Mouse (Mus musculus): ENCODE data around the gene Plin1. TPM values are rescaled to one million over a fixed set of nuclear protein-coding genes. Genes with fewer than 3 reads are reported as not detected.

Gene Plin1
- polyA plus RNA-seq, 1 experiment: not detected

DNA sequence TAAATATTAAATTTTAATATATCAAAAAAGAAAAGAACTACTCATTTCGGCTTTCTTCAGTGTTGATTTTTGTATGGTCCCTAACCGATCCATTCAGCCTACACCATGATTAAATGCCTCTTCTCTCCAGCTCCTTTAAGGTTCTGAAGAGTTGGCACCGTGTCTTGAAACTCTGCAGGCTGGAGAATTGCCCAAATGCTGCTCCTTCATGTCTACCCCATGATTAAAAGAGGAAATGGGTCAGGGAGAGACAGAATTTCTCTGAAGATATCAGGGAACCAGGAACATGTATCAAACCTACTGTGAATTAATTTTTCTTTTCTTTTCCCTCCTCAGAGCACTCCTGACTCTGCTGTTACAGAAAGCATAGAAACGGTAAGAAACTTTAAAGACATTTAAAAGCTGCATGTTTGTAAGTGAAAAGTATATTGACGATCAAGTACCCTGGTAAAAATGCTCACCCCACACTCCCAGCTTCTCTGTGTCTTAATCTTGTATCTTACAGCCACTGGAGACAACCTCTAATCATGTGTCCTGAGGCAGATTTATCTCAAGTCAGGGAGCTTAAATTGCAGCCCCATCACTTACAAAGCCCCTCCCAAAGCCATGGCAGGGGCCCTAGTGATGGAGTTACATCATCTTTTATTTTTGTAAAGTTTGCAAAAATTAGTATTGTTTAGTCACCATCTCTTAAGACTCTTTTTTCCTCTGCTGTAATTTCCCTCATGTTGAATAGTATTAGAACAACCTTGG lies 28.6 kb upstream of the Plin1 start:
- peaks cover 5% of the 10 kb centered on the region for H3K4me1 ChIP-seq
- TF ChIP-seq GATA1 (IDR thresholded peaks at IDR 0.05; ENCODE audit: borderline replicate concordance, low read length): no peak
- TF ChIP-seq FLI1 (IDR thresholded peaks at IDR 0.05; ENCODE audit: low read length): no peak
- no peaks in the 10 kb centered on the region for H3K36me3 ChIP-seq (replicated peaks; ENCODE audit: low read length)
- 0 out of 2 replicates have a peak, but pooled peaks cover 4% of the 10 kb centered on the region for H3K9me3 ChIP-seq
- no peak overlapping the region for H3K4me3 ChIP-seq (replicated peaks)
- peaks cover 32% of the 10 kb centered on the region for H3K27me3 ChIP-seq (replicated peaks)

DNA sequence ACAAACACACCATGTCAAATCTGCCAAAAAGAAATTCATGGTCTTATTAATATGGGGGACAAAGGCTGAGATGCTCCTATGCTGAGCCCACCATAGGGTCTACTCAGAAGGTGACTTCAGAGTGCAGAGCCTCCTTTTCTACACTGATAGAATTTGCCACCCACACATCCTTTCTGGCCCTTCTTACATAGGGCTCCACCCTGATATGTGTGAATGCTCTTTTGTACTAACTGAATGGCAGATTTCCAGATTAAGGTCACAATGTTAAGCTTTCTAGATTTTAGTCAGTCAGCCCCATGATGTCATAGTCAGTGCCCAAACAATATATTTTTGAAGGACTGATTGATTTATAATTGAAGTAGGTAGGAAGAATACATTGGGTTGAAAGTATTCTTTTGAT lies 27.1 kb upstream of the Plin1 start:
- Histone ChIP-seq H3K9me3 (no peaks in the 10 kb centered on the region), H3K36me3 (replicated peaks; ENCODE audit: low read length) (no peaks in the 10 kb centered on the region), H3K4me1 (peaks cover 5% of the 10 kb centered on the region), H3K4me3 (replicated peaks) (no peak overlapping the region), H3K27me3 (replicated peaks) (peaks cover 34% of the 10 kb centered on the region)
- TF ChIP-seq FLI1 (IDR thresholded peaks at IDR 0.05; ENCODE audit: low read length) (no peak), GATA1 (IDR thresholded peaks at IDR 0.05; ENCODE audit: borderline replicate concordance, low read length) (no peak)

DNA sequence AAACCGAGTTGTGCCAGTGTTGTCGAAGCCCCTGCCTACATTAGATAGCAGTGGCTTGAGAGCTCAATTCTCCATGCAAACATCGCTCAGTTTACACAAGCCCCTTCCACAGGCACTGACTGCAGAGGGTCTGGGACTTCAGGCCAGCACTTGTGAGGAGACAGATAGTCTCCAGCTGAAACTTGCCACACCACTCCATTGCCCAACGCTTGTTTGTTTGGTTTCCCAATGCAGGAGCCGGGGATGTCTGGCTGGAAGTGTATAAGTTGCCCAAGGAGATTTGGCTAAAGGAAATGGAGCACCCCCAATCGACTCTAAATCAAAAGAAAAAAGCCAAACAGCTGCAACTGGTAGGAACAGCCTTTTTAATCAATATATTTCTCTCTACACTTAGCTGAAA lies 25.5 kb upstream of the Plin1 start:
- Histone ChIP-seq H3K9me3 (0 out of 2 replicates have a peak, but pooled peaks cover 3% of the 10 kb centered on the region), H3K27me3 (replicated peaks) (peaks cover 37% of the 10 kb centered on the region), H3K4me3 (replicated peaks) (no peak overlapping the region), H3K4me1 (peaks cover 5% of the 10 kb centered on the region), H3K36me3 (replicated peaks; ENCODE audit: low read length) (no peaks in the 10 kb centered on the region)
- no peak for TF ChIP-seq FLI1 (IDR thresholded peaks at IDR 0.05; ENCODE audit: low read length)

DNA sequence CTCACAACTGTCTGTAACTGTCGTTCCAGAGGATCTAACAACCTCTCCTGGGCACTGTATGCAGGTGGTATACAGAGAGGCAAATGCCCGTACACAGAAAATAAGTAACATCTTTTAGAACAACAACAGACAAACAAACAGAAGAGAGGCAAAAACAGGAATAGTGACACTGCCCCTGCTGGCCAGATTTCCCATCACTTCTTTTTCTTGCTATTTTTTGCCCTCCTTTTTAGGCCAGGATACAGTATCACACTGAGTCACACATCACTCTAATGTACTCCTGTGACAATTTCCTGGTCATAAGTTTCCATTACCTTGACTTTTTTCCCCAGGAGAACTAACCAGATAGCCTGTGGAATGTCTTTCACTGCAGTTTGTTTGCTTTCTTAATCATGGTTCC lies 23.6 kb upstream of the Plin1 start:
- no peak overlapping the region for H3K4me3 ChIP-seq (replicated peaks)
- no peak for TF ChIP-seq FLI1 (IDR thresholded peaks at IDR 0.05; ENCODE audit: low read length)
- TF ChIP-seq GATA1 (IDR thresholded peaks at IDR 0.05; ENCODE audit: borderline replicate concordance, low read length): no peak

DNA sequence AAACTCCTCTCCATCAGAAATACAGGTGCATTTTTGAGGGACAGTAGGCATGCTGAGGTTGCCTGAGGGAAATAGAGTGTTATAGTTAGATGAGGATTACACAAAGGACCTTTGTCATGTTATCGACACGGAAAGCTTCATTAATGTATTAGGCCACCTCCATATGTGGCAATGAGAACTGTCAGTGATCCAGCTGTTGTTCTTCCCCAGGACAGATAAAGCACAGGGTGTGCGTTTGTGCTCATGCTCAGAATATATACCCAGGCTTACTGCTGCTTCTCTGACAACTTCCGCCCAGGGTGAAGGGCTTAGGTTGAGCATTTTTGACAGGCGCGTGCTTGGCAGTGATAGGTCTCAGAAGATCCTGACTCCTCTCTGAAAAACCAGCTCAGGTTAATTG lies 16.8 kb upstream of the Plin1 start:
- 0 out of 2 replicates have a peak, but pooled peaks cover 3% of the 10 kb centered on the region for H3K9me3 ChIP-seq
- peaks cover 5% of the 10 kb centered on the region for H3K4me1 ChIP-seq
- no peak overlapping the region for H3K4me3 ChIP-seq (replicated peaks)
- TF ChIP-seq FLI1 (IDR thresholded peaks at IDR 0.05; ENCODE audit: low read length) (no peak), GATA1 (IDR thresholded peaks at IDR 0.05; ENCODE audit: borderline replicate concordance, low read length) (no peak)
- H3K27me3 ChIP-seq (replicated peaks): peaks cover 27% of the 10 kb centered on the region
- H3K36me3 ChIP-seq (replicated peaks; ENCODE audit: low read length): no peaks in the 10 kb centered on the region

More for the DNA sequence above, 23.6 kb upstream of the Plin1 start:
- 0 out of 2 replicates have a peak, but pooled peaks cover 3% of the 10 kb centered on the region for H3K9me3 ChIP-seq
- H3K36me3 ChIP-seq (replicated peaks; ENCODE audit: low read length): no peaks in the 10 kb centered on the region
- H3K27me3 ChIP-seq (replicated peaks): peaks cover 36% of the 10 kb centered on the region
- no peaks in the 10 kb centered on the region; the same call in 1 of the 2 replicates for H3K4me1 ChIP-seq

DNA sequence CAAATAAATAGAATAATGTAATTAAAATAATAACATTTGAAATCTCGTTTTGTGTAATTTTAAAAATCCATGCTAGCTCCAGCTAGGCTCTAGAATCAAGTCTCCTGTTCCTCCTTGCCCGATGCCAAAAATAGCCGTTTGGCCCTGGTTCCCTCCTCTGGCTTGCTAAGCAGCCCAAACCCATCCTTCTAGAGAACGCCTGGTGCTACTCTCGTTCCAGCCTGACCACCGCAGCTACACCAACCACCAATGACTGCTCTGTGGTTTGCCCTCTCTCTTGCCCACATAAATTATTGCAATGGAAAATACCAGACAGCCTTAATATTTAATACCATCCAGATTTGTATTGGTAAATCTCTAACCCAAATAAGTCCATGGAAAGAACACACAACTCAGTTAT lies 15.0 kb upstream of the Plin1 start:
- peaks cover 23% of the 10 kb centered on the region for H3K27me3 ChIP-seq (replicated peaks)
- no peak for TF ChIP-seq FLI1 (IDR thresholded peaks at IDR 0.05; ENCODE audit: low read length)
- TF ChIP-seq GATA1 (IDR thresholded peaks at IDR 0.05; ENCODE audit: borderline replicate concordance, low read length): no peak
- H3K36me3 ChIP-seq (replicated peaks; ENCODE audit: low read length): no peaks in the 10 kb centered on the region
- H3K4me1 ChIP-seq: peaks cover 18% of the 10 kb centered on the region
- H3K4me3 ChIP-seq (replicated peaks): no peak overlapping the region
- no peaks in the 10 kb centered on the region for H3K9me3 ChIP-seq

DNA sequence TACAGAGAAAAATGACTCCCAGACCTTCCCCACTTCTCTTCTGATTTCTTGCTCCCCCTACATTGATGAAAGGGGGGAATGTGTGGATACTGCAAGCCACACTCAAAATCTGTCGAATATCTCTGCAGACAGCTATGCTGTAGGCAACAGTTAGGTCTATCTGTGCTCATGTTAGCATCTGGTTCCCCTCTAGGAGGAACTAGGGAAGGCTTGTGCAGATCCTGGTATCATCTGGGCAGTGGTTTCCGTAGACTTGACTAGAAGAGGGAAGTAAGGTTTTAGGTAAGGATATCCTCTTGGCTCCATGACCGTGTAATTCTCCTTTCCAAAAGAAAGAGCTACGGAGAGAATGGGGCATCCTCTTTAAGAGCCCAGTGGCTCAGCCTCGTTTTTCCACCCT lies 11.9 kb upstream of the Plin1 start:
- Histone ChIP-seq H3K9me3 (no peaks in the 10 kb centered on the region), H3K27me3 (replicated peaks) (peaks cover 20% of the 10 kb centered on the region), H3K36me3 (replicated peaks; ENCODE audit: low read length) (no peaks in the 10 kb centered on the region), H3K4me1 (peaks cover 24% of the 10 kb centered on the region), H3K4me3 (replicated peaks) (no peak overlapping the region)
- TF ChIP-seq GATA1 (IDR thresholded peaks at IDR 0.05; ENCODE audit: borderline replicate concordance, low read length) (no peak), FLI1 (IDR thresholded peaks at IDR 0.05; ENCODE audit: low read length) (no peak)

DNA sequence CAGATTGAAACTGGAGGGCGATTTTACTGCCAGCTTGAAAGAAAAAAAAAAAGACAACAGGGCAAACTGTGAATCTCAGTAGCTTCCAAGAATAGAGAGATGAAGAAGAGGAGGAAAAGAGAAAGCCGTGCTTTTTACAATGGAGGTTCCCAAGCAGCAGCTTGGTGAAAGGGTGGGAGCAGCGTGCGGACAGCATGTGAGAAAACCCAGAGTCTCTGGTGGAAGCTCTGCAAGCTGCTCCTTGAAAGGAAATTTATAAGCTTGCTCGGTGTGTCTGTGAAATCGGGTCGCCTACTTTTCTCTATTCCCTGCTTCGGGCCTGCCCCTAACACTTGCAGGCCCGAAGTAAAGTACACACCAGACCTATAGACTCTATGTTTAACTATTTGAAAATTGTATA lies 11.3 kb upstream of the Plin1 start:
- Histone ChIP-seq H3K27me3 (replicated peaks) (peaks cover 19% of the 10 kb centered on the region), H3K36me3 (replicated peaks; ENCODE audit: low read length) (no peaks in the 10 kb centered on the region)

DNA sequence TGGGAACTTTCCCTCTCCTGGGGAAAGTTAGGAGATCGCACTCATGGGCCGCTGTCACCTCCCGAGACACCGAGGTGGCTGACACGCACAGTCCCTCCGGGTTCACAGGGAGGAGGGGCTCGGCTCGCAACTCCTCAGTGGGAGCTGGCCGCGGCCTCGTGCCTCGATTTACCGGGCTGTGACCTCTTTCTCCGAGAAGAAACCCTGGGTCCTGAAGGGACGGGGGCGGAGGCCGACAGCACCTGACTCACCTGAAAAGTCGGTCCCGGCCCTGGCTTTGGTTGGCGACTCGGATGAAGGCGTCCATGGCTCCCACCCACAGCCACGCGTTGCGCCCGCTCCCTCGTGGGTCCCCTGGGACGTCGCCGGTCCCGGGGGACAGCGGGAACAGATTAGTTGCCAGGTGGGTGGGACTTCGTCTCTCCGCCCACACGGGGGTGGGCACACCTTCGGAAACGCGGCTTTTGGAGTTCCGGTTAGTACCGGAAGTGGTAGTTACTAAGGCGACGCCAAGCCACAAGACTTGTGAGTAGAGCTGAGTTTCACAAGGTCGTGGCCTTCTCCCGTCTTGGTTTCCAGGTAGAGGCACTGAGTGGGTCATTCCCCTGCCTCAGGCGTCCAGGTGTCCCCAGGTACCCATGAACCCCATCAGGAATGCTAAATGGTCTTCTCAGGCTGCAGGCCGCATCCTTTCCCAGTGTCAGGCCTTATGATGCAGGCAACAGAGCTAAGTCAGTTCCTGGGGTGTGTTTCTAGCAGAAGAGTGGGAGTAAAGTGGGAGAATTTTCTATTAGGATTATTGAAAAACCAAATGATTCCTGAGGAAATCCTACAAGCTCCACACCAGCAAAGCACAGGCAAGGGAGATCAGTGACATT lies 10.2 kb upstream of the Plin1 start, which contains the start of the genes Pex11a and Wdr93:
Gene Pex11a (minus strand): TSS at position 473 of the 878 bp plus-strand sequence.
Gene Wdr93 (plus strand): TSS at position 505 of the 878 bp plus-strand sequence.
- H3K9me3 ChIP-seq: no peaks in the 10 kb centered on the region
- peaks cover 24% of the 10 kb centered on the region for H3K4me1 ChIP-seq
- H3K36me3 ChIP-seq (replicated peaks; ENCODE audit: low read length): no peaks in the 10 kb centered on the region
- H3K4me3 ChIP-seq (replicated peaks): peak within 1 kb of the TSS; percentile 92
- peaks cover 18% of the 10 kb centered on the region for H3K27me3 ChIP-seq (replicated peaks)
- no peak for TF ChIP-seq GATA1 (IDR thresholded peaks at IDR 0.05; ENCODE audit: borderline replicate concordance, low read length)
- TF ChIP-seq FLI1 (IDR thresholded peaks at IDR 0.05; ENCODE audit: low read length): peak; percentile 54; the same call in 1 of the 2 replicates

More for the DNA sequence above, 11.3 kb upstream of the Plin1 start:
- no peaks in the 10 kb centered on the region for H3K9me3 ChIP-seq
- H3K4me3 ChIP-seq (replicated peaks): no peak overlapping the region
- peaks cover 24% of the 10 kb centered on the region for H3K4me1 ChIP-seq
- TF ChIP-seq FLI1 (IDR thresholded peaks at IDR 0.05; ENCODE audit: low read length): no peak
- TF ChIP-seq GATA1 (IDR thresholded peaks at IDR 0.05; ENCODE audit: borderline replicate concordance, low read length): no peak

All from megakaryocyte, embryonic 14.5 days (primary cell).